Mouse (Mus musculus): ENCODE data around the gene Best1. TPM values are rescaled to one million over a fixed set of nuclear protein-coding genes. Genes with fewer than 3 reads are reported as not detected.

Gene Best1
- 0.56 and 0.65 TPM in 2 replicates for polyA plus RNA-seq (2012; rRNA removed)

DNA sequence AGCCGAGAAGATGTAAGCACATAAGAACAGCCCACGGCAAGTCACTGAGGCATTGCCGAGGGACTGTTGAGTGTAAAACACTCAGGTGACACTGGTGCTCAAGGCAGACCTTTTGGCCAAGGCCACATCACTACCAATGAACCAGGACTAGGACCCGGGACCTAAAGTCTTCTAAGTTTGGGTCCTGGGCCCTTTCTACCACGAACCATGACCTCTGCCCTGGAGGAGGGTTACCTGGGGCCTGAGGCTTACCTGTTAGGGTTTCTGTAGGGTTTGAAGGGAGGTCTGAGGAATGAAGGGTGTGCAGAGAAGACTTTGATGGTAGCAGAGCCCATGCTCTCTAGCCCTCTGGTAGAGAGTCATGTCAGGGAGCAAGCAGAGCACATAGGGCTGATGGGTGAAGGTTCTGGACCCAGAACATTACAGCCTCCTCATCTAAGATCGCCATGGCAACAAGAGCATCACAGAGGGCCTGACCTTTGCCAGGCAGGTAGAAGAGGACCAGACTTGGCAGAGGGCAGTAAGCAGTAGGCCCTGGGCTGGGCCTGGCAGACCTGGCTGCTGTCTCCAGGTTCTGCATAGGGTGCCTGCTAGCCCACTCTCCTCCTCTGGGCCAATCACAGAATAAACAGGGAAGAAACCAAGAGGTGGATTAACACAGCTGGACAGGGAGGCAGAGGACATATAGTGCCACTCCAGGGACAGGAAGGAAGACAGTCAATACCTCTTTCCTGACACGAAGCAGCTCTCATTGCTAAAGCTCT is at the start of gene Best1, which contains the start of gene Rab3il1:
Gene Best1, minus strand, starts transcription at position 428 of the 764 bp plus-strand sequence.
Gene Rab3il1, plus strand, starts transcription at position 464 of the 764 bp plus-strand sequence.

DNA sequence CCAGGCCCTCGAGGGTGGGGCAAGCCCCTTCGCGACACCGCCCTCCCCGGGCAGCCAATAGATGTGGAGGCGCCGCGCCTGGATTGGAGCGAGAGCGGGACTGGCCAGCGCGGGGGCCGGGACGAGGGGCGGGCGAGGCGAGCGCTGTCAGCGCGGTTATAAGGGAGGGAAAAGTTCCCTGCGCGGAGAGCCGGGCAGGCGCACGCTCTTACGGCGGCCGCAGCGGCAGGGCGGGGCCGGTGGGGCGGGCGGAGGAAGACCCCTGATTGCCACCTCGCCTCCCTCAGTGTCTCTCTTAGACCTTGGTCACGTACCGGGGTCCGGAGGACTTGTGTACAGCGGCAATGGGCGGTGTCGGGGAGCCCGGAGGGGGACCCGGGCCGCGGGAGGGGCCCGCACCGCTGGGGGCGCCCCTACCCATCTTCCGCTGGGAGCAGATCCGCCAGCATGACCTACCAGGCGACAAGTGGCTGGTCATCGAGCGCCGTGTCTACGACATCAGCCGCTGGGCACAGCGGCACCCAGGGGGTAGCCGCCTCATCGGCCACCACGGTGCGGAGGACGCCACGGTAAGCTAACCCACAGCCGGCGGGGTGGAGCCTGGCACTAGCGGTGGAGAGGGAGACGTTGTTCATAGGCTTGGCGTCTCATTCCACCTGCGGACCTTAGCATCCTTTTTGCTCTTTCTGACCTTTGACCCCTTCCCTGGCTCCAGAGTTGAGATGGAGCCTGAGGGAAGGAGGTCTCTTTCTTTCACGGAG is 40.1 kb upstream of the Best1 start, which contains the start of gene Fads3:
Gene Fads3, plus strand, starts transcription at position 182 of the 761 bp plus-strand sequence.

DNA sequence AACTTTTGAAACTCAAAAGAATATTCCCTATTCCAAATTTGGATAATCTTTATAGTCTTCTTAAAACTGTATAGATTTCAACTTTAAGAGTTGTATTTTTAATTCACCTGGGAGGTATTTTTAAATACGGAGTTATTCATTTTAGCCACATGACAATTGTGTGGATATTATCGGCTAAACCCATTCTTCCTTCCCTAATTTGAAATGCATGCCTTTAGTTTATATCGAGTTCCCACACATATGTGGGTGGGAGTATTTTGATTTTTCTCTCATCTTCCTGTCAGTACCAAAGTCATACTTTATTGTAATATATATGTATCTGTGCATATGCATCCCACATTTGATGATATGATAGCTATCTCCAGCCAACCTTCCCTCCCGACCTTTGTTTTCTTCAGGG is 21.2 kb downstream of the Best1 start, which contains the start of gene Fth1:
Gene Fth1, plus strand, starts transcription at position 341 of the 400 bp plus-strand sequence.

Other genes with a start within 250 kb of the Best1 start
- gene Scgb2a2, start 154.1 kb downstream of the Best1 start, polyA plus RNA-seq (2012; rRNA removed) = not detected in 2 replicates
- gene Incenp, start 102.1 kb downstream of the Best1 start, polyA plus RNA-seq (2012; rRNA removed) = 11.9 and 15.0 TPM in 2 replicates
- gene Fth1, start 21.0 kb downstream of the Best1 start, polyA plus RNA-seq (2012; rRNA removed) = 7,781 and 8,169 TPM in 2 replicates
- 8.3 and 9.7 TPM in 2 replicates for gene Rab3il1, start within 50 bp of the Best1 start, polyA plus RNA-seq (2012; rRNA removed)
- 48.1 and 52.0 TPM in 2 replicates for gene Fads3, start 39.9 kb upstream of the Best1 start, polyA plus RNA-seq (2012; rRNA removed)
- gene Fads2, start 100.1 kb upstream of the Best1 start, polyA plus RNA-seq (2012; rRNA removed) = 153 and 205 TPM in 2 replicates
- gene Fads1, start 181.3 kb upstream of the Best1 start, polyA plus RNA-seq (2012; rRNA removed) = 16.3 and 17.7 TPM in 2 replicates
- gene Tmem258, start 202.4 kb upstream of the Best1 start, polyA plus RNA-seq (2012; rRNA removed) = 107 and 109 TPM in 2 replicates
- gene Fen1, start 202.5 kb upstream of the Best1 start, polyA plus RNA-seq (2012; rRNA removed) = 10.8 and 11.0 TPM in 2 replicates
- 2.3 TPM in 2 replicates for gene Myrf, start 239.1 kb upstream of the Best1 start, polyA plus RNA-seq (2012; rRNA removed)